Comparison of ENCODE assay signal across 9 mouse cellular contexts in the genomic region with DNA sequence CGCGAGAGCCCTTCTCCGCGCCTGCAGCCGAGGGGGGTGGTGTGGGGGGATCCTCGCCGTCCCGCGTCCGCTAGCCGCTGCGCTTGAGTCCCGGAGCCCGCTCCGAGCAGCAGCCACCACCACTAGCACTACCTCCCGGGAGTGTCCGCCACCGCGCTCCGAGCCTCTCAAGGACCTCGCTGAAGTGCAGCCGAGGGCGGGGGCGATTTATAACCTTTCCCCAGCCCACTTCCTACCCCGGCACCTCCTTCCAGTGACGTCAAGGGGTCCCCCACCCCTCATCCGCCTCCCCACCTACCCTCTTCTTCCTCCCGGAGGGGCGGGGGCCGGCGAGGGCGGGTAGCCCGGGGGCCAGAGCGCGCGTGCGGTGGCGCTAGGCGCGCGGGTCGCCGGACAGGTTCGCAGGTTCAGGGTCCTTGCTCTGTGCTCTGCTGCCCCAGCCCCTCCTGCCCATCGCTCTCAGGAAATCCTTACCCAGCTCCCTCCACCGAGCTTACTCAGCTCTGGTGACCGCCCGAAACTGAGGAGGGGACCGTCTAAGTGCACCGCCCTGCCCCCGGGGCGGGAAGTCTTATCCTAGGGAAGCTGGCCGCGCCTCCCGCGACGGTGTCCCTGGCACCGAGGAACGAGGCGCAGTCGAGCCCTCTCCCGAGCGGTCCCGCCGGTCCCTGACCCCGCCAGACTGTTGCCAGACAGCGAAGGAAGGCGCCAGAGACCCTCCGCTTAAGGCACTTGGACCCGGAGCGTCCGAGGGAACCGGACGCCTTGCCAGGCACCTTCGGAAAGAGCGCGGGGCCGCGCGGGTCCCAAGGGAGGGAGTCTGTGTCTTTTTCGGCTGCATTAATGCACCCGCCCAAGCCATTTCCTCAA. TPM values are rescaled to one million over a fixed set of nuclear protein-coding genes. Genes with fewer than 3 reads are reported as not detected.
DNase-seq lines count a peak whose midpoint lies in the region; ATAC-seq and TF ChIP-seq lines count a peak whose summit lies in the region.
"Had no signal": no experiment of that assay in that cellular context is flagged by ENCODE, and none has a peak within 500 bp of the region (broad histone marks: within the 10 kb centered on the region; RNA-seq: fewer than 3 reads in every experiment).

A gene (minus strand): TSS at position 181 of the 870 bp plus-strand sequence.

- WGBS in heart, adult 2 months: 1% methylated on average over 81 of the region's 82 CpGs
- WGBS in midbrain, postnatal 0 days: under 1% methylated on average over 66 of the region's 82 CpGs

- H3K36me3 ChIP-seq in heart, adult 2 months (ENCODE audit: control insufficient read depth, insufficient read depth, low read length): no peaks in the 10 kb centered on the region
- no peaks in the 10 kb centered on the region for H3K36me3 ChIP-seq in midbrain, postnatal 0 days (ENCODE audit: insufficient read depth, low read length)
- H3K36me3 ChIP-seq: G1E had no signal

- H3K4me3 ChIP-seq in heart, adult 2 months: peak within 1 kb of the TSS; percentile 71
- peak within 1 kb of the TSS; percentile 35 for H3K4me3 ChIP-seq in midbrain, postnatal 0 days (ENCODE audit: low read depth, low read length)

- intact Hi-C loops in heart, adult 2 months (cut with DNase I): loop anchor here (1.0 to 5.0 kb wide), 4 partner anchors 25 to 146 kb away; no protein-coding TSS in a partner anchor

- TF ChIP-seq POLR2A in heart, adult 2 months (IDR thresholded peaks at IDR 0.05; ENCODE audit: insufficient read depth, low read depth, low read length): peak; percentile 96

- TF ChIP-seq EP300 in heart, adult 2 months (IDR thresholded peaks at IDR 0.05; ENCODE audit: insufficient read depth, low read depth, low read length): peak; percentile 58; the same call in 1 of the 2 replicates

- peaks cover 2% of the 10 kb centered on the region for H3K4me1 ChIP-seq in heart, adult 2 months (ENCODE audit: control insufficient read depth, insufficient read depth, low read length)
- peaks cover 3% of the 10 kb centered on the region; the same call in 1 of the 2 replicates for H3K4me1 ChIP-seq in midbrain, postnatal 0 days (ENCODE audit: insufficient read depth, low read length)

- peak within 1 kb of the TSS; percentile 50 for H3K4me2 ChIP-seq in midbrain, postnatal 0 days (ENCODE audit: low read depth, low read length, poor library complexity, severe bottlenecking)

- H3K9ac ChIP-seq in heart, adult 2 months (ENCODE audit: low read depth, low read length): peak within 1 kb of the TSS; percentile 91
- peak within 1 kb of the TSS; percentile 20 for H3K9ac ChIP-seq in midbrain, postnatal 0 days (replicated peaks; ENCODE audit: low read length, poor library complexity, severe bottlenecking)

- 0 out of 2 replicates have a peak, but pooled peaks cover 6% of the 10 kb centered on the region for H3K27me3 ChIP-seq in heart, adult 2 months (ENCODE audit: control insufficient read depth, insufficient read depth, low read length)
- H3K27me3 ChIP-seq in midbrain, postnatal 0 days (ENCODE audit: insufficient read depth, low read length): peaks cover 65% of the 10 kb centered on the region

- H3K79me2 ChIP-seq in heart, adult 2 months (replicated peaks; ENCODE audit: control insufficient read depth, insufficient read depth, low read length): no peaks in the 10 kb centered on the region

- peak within 1 kb of the TSS; percentile 78 for H3K27ac ChIP-seq in heart, adult 2 months
- H3K27ac ChIP-seq in midbrain, postnatal 0 days (ENCODE audit: low read depth, low read length): no peak within 1 kb of the TSS

- peak; percentile 34; the same call in 1 of the 2 replicates for ATAC-seq in midbrain, postnatal 0 days (ENCODE audit: low FRiP score)

- no peaks in the 10 kb centered on the region for H3K9me3 ChIP-seq in midbrain, postnatal 0 days (ENCODE audit: low read length)

- no peak for DNase-seq in layer of hippocampus, adult 8-10 months (ENCODE audit: low spot score in 2 of 2)
- DNase-seq in layer of hippocampus, adult 11-12 months (ENCODE audit: low spot score): no peak
- peak; percentile 53 for DNase-seq in embryo, embryonic 10.5 days (ENCODE audit: low spot score)
- peak; percentile 88 for DNase-seq in heart, adult 2 months
- peak; percentile 80 for DNase-seq in kidney, adult 18-20 months
- DNase-seq in liver: peak; percentile 33
- DNase-seq in midbrain, postnatal 0 days (ENCODE audit: low spot score): no peak
- no peak for DNase-seq in frontal cortex, postnatal 25 days (ENCODE audit: low spot score in 2 of 2)

- TF ChIP-seq CTCF in heart, adult 2 months (IDR thresholded peaks at IDR 0.05): no peak
- no peak for TF ChIP-seq CTCF in midbrain, postnatal 0 days (IDR thresholded peaks at IDR 0.05)

RNA-seq across cellular contexts. Expression of the gene that starts here (rescaled TPM):
- 10 to 100 TPM; 31.9 to 39.7 (median 36.0) TPM for total RNA-seq in layer of hippocampus, adult 8-10 months (2022)
- total RNA-seq in heart, adult 2 months (2021): 10 to 100 TPM; 82.1 to 88.3 TPM
- 20.5 and 30.6 TPM in 2 replicates for polyA plus RNA-seq in heart, adult 2 months (2012; rRNA removed)
- 15.2 and 16.8 TPM in 2 replicates for total RNA-seq in midbrain, postnatal 0 days (2014; rRNA removed)
- 9.0 and 9.7 TPM in 2 replicates for polyA plus RNA-seq in midbrain, postnatal 0 days (2015; fragmentation: Nextera tagmentation; extraction: Ambion mirVana)

Comparison
In these comparisons a context has a peak if more than half of its experiments do, and no peak if none do; other contexts are left out.
1. DNase-seq: peak in embryo, embryonic 10.5 days (single experiment), heart, adult 2 months (2 of 2), kidney, adult 18-20 months (single experiment) and liver (single experiment); none in layer of hippocampus, adult 8-10 months (0 of 2), layer of hippocampus, adult 11-12 months (single experiment), midbrain, postnatal 0 days (single experiment) and frontal cortex, postnatal 25 days (0 of 2).